Mouse (Mus musculus) kidney, embryonic 16.5 days (tissue): Measurements from ENCODE around the gene Trmt6. TPM values are rescaled to one million over a fixed set of nuclear protein-coding genes. Genes with fewer than 3 reads are reported as not detected.
A peak's percentile ranks its signal among the peaks of the same experiment; 100 is the strongest.

Experiments
- ATAC-seq: fragments of 200-750 bp; cut with Nextera tagmentation; 2 replicates; pipeline ENCODE4 v1.8.0; 2017; ENCODE audit warnings: moderate TSS enrichment; ENCODE audit not compliant: low FRiP score, low TSS enrichment
- H3K27ac ChIP-seq: fragments of 300-500 bp; sonication (generic); 2 replicates; pipeline ENCODE4 v1.5.1; 2014; ENCODE audit warnings: low read length
- H3K27me3 ChIP-seq: fragments of 300-500 bp; sonication (generic); 2 replicates; pipeline ENCODE4 v1.6.1; 2014; ENCODE audit warnings: low read length, control low read depth, mixed read lengths; ENCODE audit not compliant: insufficient read depth
- H3K36me3 ChIP-seq: fragments of 300-500 bp; sonication (generic); 2 replicates; pipeline ENCODE4 v1.6.1; 2014; ENCODE audit warnings: low read length, control low read depth, mixed read lengths; ENCODE audit not compliant: insufficient read depth
- H3K4me1 ChIP-seq: fragments of 300-500 bp; sonication (generic); 2 replicates; pipeline ENCODE4 v1.6.1; 2014; ENCODE audit warnings: low read length, control low read depth, mixed read lengths; ENCODE audit not compliant: insufficient read depth
- H3K4me2 ChIP-seq: fragments of 300-500 bp; sonication (generic); replicated peaks from 2 replicates; pipeline ENCODE4 v1.6.1; 2014; ENCODE audit warnings: low read depth, low read length
- H3K4me3 ChIP-seq: fragments of 300-500 bp; sonication (generic); 2 replicates; pipeline ENCODE4 v1.5.1; 2014; ENCODE audit warnings: mild to moderate bottlenecking, low read length
- H3K9ac ChIP-seq: fragments of 300-500 bp; sonication (generic); replicated peaks from 2 replicates; pipeline ENCODE4 v1.6.1; 2014; ENCODE audit warnings: low read length
- H3K9me3 ChIP-seq: fragments of 300-500 bp; sonication (generic); 2 replicates; pipeline ENCODE4 v1.6.1; 2016; ENCODE audit warnings: low read length, control low read depth
- WGBS: fragments of 180-500 bp; shearing (Covaris S2); extraction: QIAGEN DNeasy Blood & Tissue Kit; methylation state at CpG from one replicate; pipeline ENCODE4 v1.1.7; 2014; 5-methylcytosine and 5-hydroxymethylcytosine counted together
- polyA plus RNA-seq: library from polyadenylated mRNA; unstranded; fragments of >200 nt; fragmentation: Nextera tagmentation; extraction: Ambion mirVana; gene quantifications from 2 replicates; pipeline ENCODE4 v1.2.1, GENCODE M21; 2015

Trmt6 gene
- polyA plus RNA-seq, 1 experiment from 2014 or later: 25.0 TPM

- peak; percentile 94 for ATAC-seq
Observed at GRCm38 (mm10) chr2:132846407-132847358, 30.8 kb upstream of the Trmt6 start, which contains the start of gene Crls1. Gene Crls1, plus strand, starts transcription at chr2:132846666.

DNA sequence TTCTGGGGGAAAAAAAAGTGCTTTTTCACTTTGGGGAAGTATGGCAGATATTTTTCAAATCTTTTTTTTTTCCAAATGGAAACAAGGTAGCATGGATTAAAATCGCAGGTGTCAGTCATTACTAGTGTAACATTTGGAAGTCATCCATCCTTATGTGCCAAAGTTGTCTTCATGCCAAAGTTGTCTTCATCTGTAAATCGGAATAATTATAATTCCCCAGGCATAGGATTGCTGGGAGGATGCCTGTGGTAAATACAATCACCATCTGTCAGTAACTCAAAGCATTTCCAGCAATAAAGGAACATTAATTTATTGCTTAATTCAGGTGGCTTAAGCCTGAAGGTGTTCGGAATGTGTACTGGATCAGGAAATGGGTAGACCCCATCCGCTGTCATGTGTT is 25.2 kb upstream of the Trmt6 start:
- peaks cover 8% of the 10 kb centered on the region; the same call in 1 of the 2 replicates for H3K36me3 ChIP-seq
- no peak overlapping the region for H3K4me3 ChIP-seq
- no peaks in the 10 kb centered on the region for H3K9me3 ChIP-seq
- no peaks in the 10 kb centered on the region for H3K4me1 ChIP-seq
- 85% methylated on average over 4 of the region's 4 CpGs for WGBS
- H3K9ac ChIP-seq: no peak overlapping the region
- H3K27ac ChIP-seq: no peak overlapping the region
- ATAC-seq: no peak
- no peak overlapping the region for H3K4me2 ChIP-seq
- H3K27me3 ChIP-seq: no peaks in the 10 kb centered on the region

More at GRCm38 (mm10) chr2:132846407-132847358, 30.8 kb upstream of the Trmt6 start, which contains the start of gene Crls1:
- H3K9me3 ChIP-seq: no peaks in the 10 kb centered on the region
- H3K27me3 ChIP-seq: no peaks in the 10 kb centered on the region
- peak within 1 kb of the TSS; percentile 91 for H3K27ac ChIP-seq
- 0 out of 2 replicates have a peak, but pooled peaks cover 3% of the 10 kb centered on the region for H3K36me3 ChIP-seq
- H3K9ac ChIP-seq: peak within 1 kb of the TSS; percentile 89
- under 1% methylated on average over 84 of the region's 96 CpGs for WGBS
- H3K4me1 ChIP-seq: peaks cover 11% of the 10 kb centered on the region
- peak within 1 kb of the TSS; percentile 75 for H3K4me2 ChIP-seq
- H3K4me3 ChIP-seq: peak within 1 kb of the TSS; percentile 96

DNA sequence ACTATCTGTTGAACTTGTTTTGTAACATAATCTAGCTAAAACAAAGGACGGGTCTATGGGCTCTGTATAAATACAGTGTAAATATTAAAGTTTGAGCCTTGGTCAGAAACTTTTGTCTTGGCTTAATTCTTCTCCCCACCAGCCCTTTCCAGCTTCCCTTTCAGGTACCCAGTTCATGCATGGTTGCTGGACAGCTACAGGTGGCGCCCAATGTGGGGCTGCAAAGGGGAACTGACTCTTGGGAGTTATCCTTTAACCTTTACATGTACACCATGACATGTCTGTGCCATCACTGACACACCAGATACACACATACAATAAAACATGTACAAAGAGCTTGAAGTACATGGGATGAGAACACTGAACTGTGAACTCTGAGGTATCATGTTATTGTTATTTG is 12.9 kb downstream of the Trmt6 start:
- H3K9me3 ChIP-seq: peaks cover 8% of the 10 kb centered on the region; the same call in 1 of the 2 replicates
- no peak overlapping the region for H3K9ac ChIP-seq
- H3K4me2 ChIP-seq: no peak overlapping the region
- H3K36me3 ChIP-seq: peaks cover 44% of the 10 kb centered on the region
- no peaks in the 10 kb centered on the region for H3K27me3 ChIP-seq
- H3K4me3 ChIP-seq: no peak overlapping the region
- 98% methylated on average over 2 of the region's 2 CpGs for WGBS
- ATAC-seq: no peak
- H3K4me1 ChIP-seq: no peaks in the 10 kb centered on the region
- no peak overlapping the region for H3K27ac ChIP-seq

- H3K4me2 ChIP-seq: no peak overlapping the region
- no peak overlapping the region for H3K27ac ChIP-seq
- 88% methylated on average over 7 of the region's 7 CpGs for WGBS
- no peak overlapping the region for H3K9ac ChIP-seq
- no peaks in the 10 kb centered on the region for H3K9me3 ChIP-seq
- H3K4me3 ChIP-seq: no peak overlapping the region
- H3K36me3 ChIP-seq: no peaks in the 10 kb centered on the region
- no peak for ATAC-seq
- no peaks in the 10 kb centered on the region for H3K27me3 ChIP-seq
- no peaks in the 10 kb centered on the region for H3K4me1 ChIP-seq
Observed at GRCm38 (mm10) chr2:132794204-132794586, 21.7 kb downstream of the Trmt6 start.

DNA sequence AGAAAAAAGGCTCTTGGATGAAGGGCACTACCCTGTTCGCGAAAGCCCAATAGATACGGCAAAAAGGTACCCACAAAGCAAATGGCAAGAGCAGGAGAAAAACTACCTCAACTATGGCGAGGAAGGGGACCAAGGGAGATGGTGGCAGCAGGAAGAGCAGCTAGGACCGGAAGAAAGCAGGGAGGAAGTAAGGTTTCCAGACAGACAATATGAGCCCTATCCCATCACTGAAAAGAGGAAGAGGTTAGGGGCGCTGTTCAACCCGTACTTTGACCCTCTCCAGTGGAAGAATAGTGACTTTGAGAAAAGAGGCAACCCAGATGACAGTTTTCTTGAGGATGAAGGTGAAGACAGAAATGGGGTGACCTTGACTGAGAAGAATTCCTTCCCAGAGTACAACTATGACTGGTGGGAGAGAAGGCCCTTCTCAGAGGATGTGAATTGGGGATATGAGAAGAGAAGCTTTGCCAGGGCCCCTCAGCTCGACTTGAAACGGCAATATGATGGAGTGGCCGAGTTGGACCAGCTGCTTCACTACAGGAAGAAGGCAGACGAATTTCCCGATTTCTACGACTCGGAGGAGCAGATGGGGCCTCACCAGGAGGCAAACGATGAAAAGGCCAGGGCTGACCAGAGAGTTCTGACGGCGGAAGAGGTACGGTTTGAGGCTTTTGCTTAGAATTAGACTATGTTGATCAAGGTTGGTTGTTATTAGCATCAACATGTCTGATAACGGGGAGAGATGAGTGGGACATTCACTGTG is 22.2 kb downstream of the Trmt6 start:
- Histone ChIP-seq H3K4me2 (no peak overlapping the region), H3K36me3 (no peaks in the 10 kb centered on the region)
- 89% methylated on average over 19 of the region's 19 CpGs for WGBS

GRCm38 (mm10) chr2:132784039-132784438 is 31.8 kb downstream of the Trmt6 start:
- Histone ChIP-seq H3K9ac (no peak overlapping the region), H3K27ac (no peak overlapping the region), H3K36me3 (no peaks in the 10 kb centered on the region), H3K4me2 (no peak overlapping the region), H3K4me1 (no peaks in the 10 kb centered on the region), H3K4me3 (no peak overlapping the region), H3K9me3 (no peaks in the 10 kb centered on the region), H3K27me3 (peaks cover 9% of the 10 kb centered on the region; the same call in 1 of the 2 replicates)
- ATAC-seq: no peak
- whole genome bisulfite sequencing: 81% methylated on average over 6 of the region's 6 CpGs

More for the DNA sequence above, 22.2 kb downstream of the Trmt6 start:
- H3K9ac ChIP-seq: no peak overlapping the region
- H3K27ac ChIP-seq: no peak overlapping the region
- ATAC-seq: no peak
- H3K4me3 ChIP-seq: no peak overlapping the region
- no peaks in the 10 kb centered on the region for H3K4me1 ChIP-seq
- no peaks in the 10 kb centered on the region for H3K27me3 ChIP-seq
- no peaks in the 10 kb centered on the region for H3K9me3 ChIP-seq

DNA sequence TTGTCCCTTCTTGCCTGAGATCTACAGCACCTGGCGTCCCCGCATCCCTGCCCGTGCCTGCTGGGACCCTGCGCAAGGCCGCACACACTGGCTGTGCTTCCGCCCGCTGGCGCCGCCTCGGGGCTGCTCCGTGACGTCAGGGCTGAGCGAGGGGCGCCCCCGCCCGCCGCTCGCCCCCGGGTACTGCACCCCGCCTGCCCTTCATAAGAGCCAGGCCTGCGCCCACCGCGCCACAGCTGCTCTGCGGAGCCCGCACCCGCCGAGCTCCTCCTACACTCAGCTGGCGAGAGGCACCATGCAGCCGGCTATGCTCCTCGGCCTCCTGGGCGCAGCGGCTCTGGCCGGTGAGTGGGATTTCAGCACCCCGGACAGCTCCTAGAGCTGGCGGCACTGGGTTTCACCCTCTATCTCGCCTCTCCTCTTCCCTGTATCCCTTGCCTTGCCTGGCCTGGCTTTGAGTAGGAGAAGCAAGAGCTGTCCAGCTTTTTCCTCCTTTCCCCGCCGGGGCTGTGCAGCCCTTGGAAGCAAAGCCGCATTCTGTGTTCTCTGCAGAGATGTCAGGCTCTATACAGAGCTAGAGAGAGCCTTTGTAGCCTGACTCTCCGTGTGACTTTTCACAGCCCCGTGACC is 34.3 kb downstream of the Trmt6 start:
- no peaks in the 10 kb centered on the region for H3K9me3 ChIP-seq
- peak overlapping the region; percentile 63 for H3K4me2 ChIP-seq
- peak; percentile 99 for ATAC-seq
- no peak overlapping the region for H3K27ac ChIP-seq
- no peaks in the 10 kb centered on the region for H3K36me3 ChIP-seq
- peaks cover 9% of the 10 kb centered on the region; the same call in 1 of the 2 replicates for H3K27me3 ChIP-seq
- H3K9ac ChIP-seq: no peak overlapping the region
- no peaks in the 10 kb centered on the region for H3K4me1 ChIP-seq
- H3K4me3 ChIP-seq: peak overlapping the region; percentile 44
- WGBS: 1% methylated on average over 39 of the region's 41 CpGs

DNA sequence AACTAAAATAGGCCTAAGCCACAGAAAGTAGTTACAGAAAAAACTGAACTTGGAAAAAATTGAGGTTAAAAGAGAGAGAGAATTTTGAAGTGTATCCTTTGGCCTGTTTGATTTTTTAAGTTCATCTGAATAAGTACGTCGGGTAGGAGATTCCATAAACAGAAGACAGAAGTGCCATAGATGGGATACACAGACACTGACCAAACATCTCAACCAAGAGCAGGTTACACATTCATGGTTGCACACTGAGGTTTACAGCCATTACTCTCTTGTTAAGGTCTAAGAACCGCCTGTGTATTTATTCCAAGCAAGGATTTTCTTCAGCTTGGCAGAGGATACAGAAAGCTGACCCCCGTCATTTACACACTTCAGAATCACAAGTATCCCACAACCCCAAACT is 34.9 kb downstream of the Trmt6 start, which contains the start of gene Chgb:
Gene Chgb (plus strand): TSS at position 301 of the 400 bp plus-strand sequence.
- 8% methylated on average over 4 of the region's 4 CpGs for WGBS
- Histone ChIP-seq H3K27me3 (peaks cover 9% of the 10 kb centered on the region; the same call in 1 of the 2 replicates), H3K4me3 (peak within 1 kb of the TSS; percentile 44), H3K4me1 (no peaks in the 10 kb centered on the region), H3K9ac (no peak within 1 kb of the TSS), H3K27ac (no peak within 1 kb of the TSS), H3K9me3 (no peaks in the 10 kb centered on the region), H3K36me3 (no peaks in the 10 kb centered on the region), H3K4me2 (peak within 1 kb of the TSS; percentile 63)
- no peak for ATAC-seq

DNA sequence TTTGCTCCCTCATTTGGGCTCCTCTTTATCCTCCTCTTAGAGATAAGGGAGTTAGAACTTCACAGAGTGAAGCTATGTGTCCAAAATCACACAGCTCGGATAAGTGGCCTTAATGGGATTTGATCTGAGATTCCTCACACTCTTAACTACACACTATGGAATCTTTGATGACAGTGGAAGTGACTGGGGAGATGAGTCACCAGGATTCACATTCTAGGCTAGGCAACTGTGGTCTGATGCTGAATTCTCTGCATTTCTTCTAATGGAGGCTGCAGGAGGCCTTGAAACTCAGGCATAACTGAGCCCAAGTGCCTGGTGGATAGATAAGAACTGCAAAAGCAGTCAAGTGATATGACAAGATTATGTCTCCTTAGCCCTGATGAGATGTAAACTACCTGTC is 45.0 kb downstream of the Trmt6 start:
- Histone ChIP-seq H3K36me3 (no peaks in the 10 kb centered on the region), H3K4me3 (no peak overlapping the region), H3K9me3 (no peaks in the 10 kb centered on the region), H3K27me3 (no peaks in the 10 kb centered on the region), H3K9ac (no peak overlapping the region), H3K4me2 (no peak overlapping the region), H3K4me1 (no peaks in the 10 kb centered on the region), H3K27ac (no peak overlapping the region)
- WGBS: 81% methylated on average over 1 of the region's 1 CpGs
- ATAC-seq: no peak
